Mouse (Mus musculus) testis, adult 2 months (tissue): ENCODE results near the gene Pagr1a. TPM values are rescaled to one million over a fixed set of nuclear protein-coding genes. Genes with fewer than 3 reads are reported as not detected.

Experiments used
- H3K27ac ChIP-seq: fragments of 200-500 bp; 2 replicates; pipeline ENCODE4 v1.5.1; 2012; ENCODE audit warnings: low read depth, low read length; ENCODE audit not compliant: control insufficient read depth, insufficient read depth
- H3K27me3 ChIP-seq: fragments of 200-500 bp; 2 replicates; pipeline ENCODE4 v1.6.1; 2012; ENCODE audit warnings: mild to moderate bottlenecking, low read length, moderate library complexity; ENCODE audit not compliant: control insufficient read depth, insufficient read depth
- H3K36me3 ChIP-seq: fragments of 200-500 bp; 2 replicates; pipeline ENCODE4 v1.6.1; 2012; ENCODE audit warnings: mild to moderate bottlenecking, low read length; ENCODE audit not compliant: control insufficient read depth, insufficient read depth
- H3K4me1 ChIP-seq: fragments of 200-500 bp; 2 replicates; pipeline ENCODE4 v1.6.1; 2012; ENCODE audit warnings: low read length; ENCODE audit not compliant: control insufficient read depth, insufficient read depth
- H3K4me3 ChIP-seq: fragments of 200-500 bp; 2 replicates; pipeline ENCODE4 v1.5.1; 2012; ENCODE audit warnings: low read depth, mild to moderate bottlenecking, low read length, moderate library complexity, mixed read lengths; ENCODE audit not compliant: control insufficient read depth
- CTCF ChIP-seq: fragments of 200-500 bp; IDR thresholded peaks from 2 replicates; pipeline ENCODE4 v1.5.1; 2012; ENCODE audit warnings: low read depth, mild to moderate bottlenecking, inconsistent platforms, low read length, moderate library complexity; ENCODE audit not compliant: control insufficient read depth, insufficient read depth, insufficient replicate concordance
- POLR2A ChIP-seq: fragments of 200-500 bp; IDR thresholded peaks from 2 replicates; pipeline ENCODE4 v1.6.1; 2012; ENCODE audit warnings: low read depth, mild to moderate bottlenecking, inconsistent platforms, low read length, moderate library complexity; ENCODE audit not compliant: control insufficient read depth
- polyA plus RNA-seq: library from polyadenylated mRNA; depleted of rRNA; stranded (reverse); fragments of >200 nt; gene quantifications from 2 replicates; pipeline ENCODE4 v1.2.3, GENCODE M21; 2012; rRNA removed

The Pagr1a gene
- polyA plus RNA-seq, 1 experiment: 1.3 TPM

DNA sequence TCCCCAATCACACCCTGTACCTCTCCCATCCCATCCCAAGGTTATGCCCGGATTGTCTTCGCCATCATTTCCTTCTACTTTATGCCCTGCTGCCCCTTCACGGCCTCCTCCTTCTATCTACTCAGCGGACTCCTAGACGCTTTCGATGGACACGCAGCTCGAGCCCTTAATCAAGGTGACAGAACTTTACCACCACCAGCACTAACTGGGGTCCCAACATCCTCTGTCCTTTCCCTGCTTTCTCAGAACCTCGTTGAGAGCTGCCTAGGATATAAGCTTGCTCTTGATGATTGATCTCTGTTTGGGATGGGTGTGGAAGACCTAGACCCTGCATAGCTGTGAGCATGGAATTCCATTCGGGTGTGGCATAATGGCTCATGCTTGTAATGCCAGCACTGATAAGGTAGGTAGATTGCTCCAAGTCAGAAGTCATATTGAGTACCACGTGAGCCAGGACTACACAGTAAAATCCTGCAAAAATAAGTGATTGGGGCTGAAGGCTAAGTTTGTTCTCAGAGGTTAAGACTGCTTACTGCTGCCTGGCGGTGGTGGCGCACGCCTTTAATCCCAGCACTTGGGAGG, 40.2 kb downstream of the Pagr1a start:
- H3K36me3 ChIP-seq: no peaks in the 10 kb centered on the region
- peaks cover 11% of the 10 kb centered on the region for H3K4me1 ChIP-seq
- no peaks in the 10 kb centered on the region for H3K27me3 ChIP-seq
- TF ChIP-seq POLR2A: no peak
- no peak for TF ChIP-seq CTCF
- H3K27ac ChIP-seq: no peak overlapping the region
- peak overlapping the region; percentile 91 for H3K4me3 ChIP-seq

DNA sequence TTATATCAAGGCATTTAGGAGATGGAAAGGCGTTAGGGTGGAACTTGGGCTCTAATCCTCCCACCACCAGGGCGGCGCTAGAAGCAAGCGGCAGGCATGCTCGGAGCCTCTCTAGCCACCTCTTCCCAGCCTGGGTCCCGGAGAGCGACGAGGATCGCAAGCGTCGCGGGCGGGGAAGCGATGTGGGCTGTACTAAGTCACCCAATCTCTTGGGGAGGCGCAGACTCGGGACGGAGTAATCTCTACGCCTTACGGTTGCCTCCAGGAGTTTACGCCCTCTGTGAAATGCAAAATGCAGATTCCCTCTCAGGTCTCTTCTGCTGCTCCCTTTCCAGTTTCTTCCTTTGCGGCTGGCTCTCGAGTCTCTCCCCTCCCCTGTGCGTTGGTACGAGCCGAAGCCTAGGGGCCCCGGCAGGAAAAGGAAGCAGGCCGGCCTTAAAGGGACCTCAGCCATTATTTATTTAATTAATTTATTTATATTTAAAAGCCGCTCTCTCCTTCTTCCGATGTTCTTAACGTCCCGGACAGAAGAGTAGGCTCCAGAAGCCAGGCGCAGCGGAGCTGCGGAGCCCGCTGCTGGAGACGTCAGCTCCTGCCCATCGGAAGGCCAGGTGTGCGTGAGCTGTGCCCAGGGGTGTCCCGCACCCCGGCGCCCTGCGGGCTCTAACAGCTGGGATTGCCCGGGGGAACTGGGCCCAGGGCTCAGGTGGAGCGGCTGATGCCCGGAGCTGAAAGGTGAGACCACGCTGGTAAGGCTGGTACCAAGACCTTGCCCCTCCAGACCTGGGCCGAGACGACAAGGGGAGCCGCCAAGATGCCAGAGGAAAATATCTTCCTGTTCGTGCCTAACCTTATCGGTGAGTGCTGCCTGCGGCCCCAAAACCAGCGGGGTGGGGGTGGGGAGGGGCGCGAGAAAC, 40.9 kb downstream of the Pagr1a start, which contains the start of gene Cdiptos:
Gene Cdiptos (minus strand): TSS at position 149 of the 917 bp plus-strand sequence.
- peak within 1 kb of the TSS; percentile 91 for H3K4me3 ChIP-seq
- H3K4me1 ChIP-seq: peaks cover 11% of the 10 kb centered on the region
- H3K27ac ChIP-seq: peak within 1 kb of the TSS; percentile 96
- no peaks in the 10 kb centered on the region for H3K27me3 ChIP-seq
- H3K36me3 ChIP-seq: no peaks in the 10 kb centered on the region
- TF ChIP-seq CTCF: peak; percentile 91
- TF ChIP-seq POLR2A: peak; percentile 68

DNA sequence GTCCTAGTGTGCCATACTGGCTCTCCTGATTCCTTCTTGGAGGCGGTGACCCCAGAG, 41.4 kb downstream of the Pagr1a start, which contains the start of gene Cdipt:
Gene Cdipt (plus strand): TSS at position 22 of the 57 bp plus-strand sequence.
- Histone ChIP-seq H3K27ac (peak within 1 kb of the TSS; percentile 96), H3K4me1 (peaks cover 11% of the 10 kb centered on the region), H3K4me3 (peak within 1 kb of the TSS; percentile 91), H3K27me3 (no peaks in the 10 kb centered on the region), H3K36me3 (no peaks in the 10 kb centered on the region)
- TF ChIP-seq POLR2A (no peak), CTCF (no peak)

DNA sequence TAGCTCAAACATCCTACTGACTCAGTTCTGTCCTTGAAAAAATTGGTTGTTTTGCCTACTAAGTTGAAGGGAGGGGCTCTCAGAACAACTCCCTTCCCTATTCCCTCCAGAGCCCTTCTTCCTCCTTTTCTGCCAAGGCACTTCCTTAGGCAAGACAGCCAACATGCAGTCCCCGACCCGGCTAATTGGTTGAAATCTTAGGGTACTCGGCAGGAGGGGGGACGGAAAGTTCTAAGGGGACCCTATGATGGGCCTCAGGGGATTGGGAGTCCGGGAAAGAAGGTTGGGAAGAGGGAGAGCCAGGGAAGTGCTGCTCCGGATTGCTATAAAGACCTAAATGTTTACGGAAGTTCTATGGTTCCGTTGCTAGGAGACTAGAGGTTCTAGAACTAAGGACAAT, 41.7 kb downstream of the Pagr1a start:
- Histone ChIP-seq H3K4me3 (peak overlapping the region; percentile 91), H3K27ac (peak overlapping the region; percentile 96), H3K36me3 (no peaks in the 10 kb centered on the region), H3K27me3 (no peaks in the 10 kb centered on the region), H3K4me1 (peaks cover 11% of the 10 kb centered on the region)
- TF ChIP-seq CTCF (no peak), POLR2A (no peak; the same call in 1 of the 2 replicates)

DNA sequence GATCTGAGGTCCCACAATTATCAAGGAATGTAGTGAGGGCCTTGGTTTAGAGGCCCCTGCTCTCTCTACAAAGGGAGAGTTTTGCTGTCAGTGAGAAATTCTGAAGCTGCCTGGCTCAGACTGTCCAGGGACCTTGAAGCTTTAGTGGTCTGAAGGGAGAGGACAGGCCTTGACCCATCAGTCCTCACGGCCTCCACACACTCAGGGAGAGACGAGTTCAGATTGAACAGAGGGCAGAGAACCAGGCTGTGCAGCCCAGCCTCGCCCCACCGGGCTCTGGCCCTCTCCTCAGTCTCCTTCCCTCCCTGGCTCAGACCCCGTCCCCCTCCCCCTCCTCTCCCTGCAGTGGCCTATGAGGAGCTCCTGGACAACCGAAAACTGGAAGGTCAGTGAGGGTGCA, 49.8 kb downstream of the Pagr1a start:
- H3K27ac ChIP-seq: no peak overlapping the region
- H3K27me3 ChIP-seq: no peaks in the 10 kb centered on the region
- no peaks in the 10 kb centered on the region; the same call in 1 of the 2 replicates for H3K4me1 ChIP-seq
- TF ChIP-seq POLR2A: no peak
- no peak for TF ChIP-seq CTCF
- H3K4me3 ChIP-seq: no peak overlapping the region
- no peaks in the 10 kb centered on the region; the same call in 1 of the 2 replicates for H3K36me3 ChIP-seq

DNA sequence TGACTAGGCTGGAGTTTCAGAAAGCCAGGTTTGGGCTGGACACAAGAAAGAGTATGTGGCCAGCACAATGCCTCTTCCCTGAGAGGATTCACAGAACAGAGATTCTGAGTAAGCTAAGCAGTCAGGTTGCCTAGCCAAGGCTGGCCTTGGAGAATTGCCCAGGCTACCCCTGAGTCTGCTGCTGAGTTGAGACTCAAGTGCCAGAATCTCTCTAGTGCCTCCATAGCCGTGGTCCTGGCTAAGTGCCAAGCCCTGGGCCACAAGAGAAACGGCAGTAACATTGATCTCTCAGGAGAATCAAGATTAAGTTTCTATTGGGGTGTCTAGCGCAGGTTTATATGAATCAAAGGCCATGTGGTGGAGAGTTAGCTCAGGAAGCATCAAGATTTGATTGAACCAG, 51.6 kb downstream of the Pagr1a start:
- no peak overlapping the region for H3K4me3 ChIP-seq
- no peaks in the 10 kb centered on the region; the same call in 1 of the 2 replicates for H3K4me1 ChIP-seq
- TF ChIP-seq CTCF (no peak), POLR2A (no peak)
- H3K27me3 ChIP-seq: no peaks in the 10 kb centered on the region
- peaks cover 2% of the 10 kb centered on the region; the same call in 1 of the 2 replicates for H3K36me3 ChIP-seq
- H3K27ac ChIP-seq: no peak overlapping the region

Other genes with a start within 250 kb of the Pagr1a start
- 74.3 and 92.1 TPM in 2 replicates for gene Ypel3, start 240.4 kb downstream of the Pagr1a start, polyA plus RNA-seq
- 1.1 and 1.2 TPM in 2 replicates for gene Tbx6, start 235.9 kb downstream of the Pagr1a start, polyA plus RNA-seq
- gene Ppp4c, start 224.9 kb downstream of the Pagr1a start, polyA plus RNA-seq: 252 and 262 TPM in 2 replicates
- gene Fam57b, start 219.7 kb downstream of the Pagr1a start, polyA plus RNA-seq: 7.9 and 9.8 TPM in 2 replicates
- 103 and 114 TPM in 2 replicates for gene 4930451I11Rik, start 185.7 kb downstream of the Pagr1a start, polyA plus RNA-seq
- 1.9 and 2.2 TPM in 2 replicates for gene Doc2a, start 169.9 kb downstream of the Pagr1a start, polyA plus RNA-seq
- gene Hirip3, start 155.4 kb downstream of the Pagr1a start, polyA plus RNA-seq: 76.6 and 77.1 TPM in 2 replicates
- 74.1 and 80.9 TPM in 2 replicates for gene Ino80e, start 155.0 kb downstream of the Pagr1a start, polyA plus RNA-seq
- 43.5 and 49.4 TPM in 2 replicates for gene Taok2, start 132.6 kb downstream of the Pagr1a start, polyA plus RNA-seq
- 70.3 and 73.6 TPM in 2 replicates for gene Tmem219, start 94.4 kb downstream of the Pagr1a start, polyA plus RNA-seq
- gene Kctd13, start 88.5 kb downstream of the Pagr1a start, polyA plus RNA-seq: 80.0 and 85.5 TPM in 2 replicates
- 1.4 TPM in 2 replicates for gene Asphd1, start 67.8 kb downstream of the Pagr1a start, polyA plus RNA-seq
- gene Sez6l2, start 66.8 kb downstream of the Pagr1a start, polyA plus RNA-seq: 9.9 and 10.7 TPM in 2 replicates
- 83.3 and 84.9 TPM in 2 replicates for gene Cdipt, start 41.4 kb downstream of the Pagr1a start, polyA plus RNA-seq
- gene Cdiptos, start 41.3 kb downstream of the Pagr1a start, polyA plus RNA-seq: 804 and 822 TPM in 2 replicates
- gene Mvp, start 2.7 kb downstream of the Pagr1a start, polyA plus RNA-seq: 3.0 and 4.0 TPM in 2 replicates
- gene Pagr1b, start 868 bp downstream of the Pagr1a start, polyA plus RNA-seq: 0.90 and 1.2 TPM in 2 replicates
- gene Gm42742, start 3.7 kb upstream of the Pagr1a start, polyA plus RNA-seq: 13.5 and 16.2 TPM in 2 replicates
- gene Prrt2, start 3.9 kb upstream of the Pagr1a start, polyA plus RNA-seq: 2.7 and 3.4 TPM in 2 replicates
- gene Maz, start 9.7 kb upstream of the Pagr1a start, polyA plus RNA-seq: 59.1 and 59.6 TPM in 2 replicates
- 10.2 and 11.2 TPM in 2 replicates for gene Kif22, start 25.1 kb upstream of the Pagr1a start, polyA plus RNA-seq
- gene Zg16, start 70.0 kb upstream of the Pagr1a start, polyA plus RNA-seq: 0.76 and 0.93 TPM in 2 replicates
- 4.6 and 4.9 TPM in 2 replicates for gene AI467606, start 74.0 kb upstream of the Pagr1a start, polyA plus RNA-seq
- gene Qprt, start 104.9 kb upstream of the Pagr1a start, polyA plus RNA-seq: 0.05 and 0.22 TPM in 2 replicates
- gene Spn, start 120.5 kb upstream of the Pagr1a start, polyA plus RNA-seq: 0.09 and 0.10 TPM in 2 replicates
- gene Cd2bp2, start 178.7 kb upstream of the Pagr1a start, polyA plus RNA-seq: 19.6 and 27.8 TPM in 2 replicates
- 5.1 and 6.3 TPM in 2 replicates for gene Tbc1d10b, start 191.1 kb upstream of the Pagr1a start, polyA plus RNA-seq
- 1.3 and 1.4 TPM in 2 replicates for gene Mylpf, start 191.5 kb upstream of the Pagr1a start, polyA plus RNA-seq
- gene Zfp553, start 215.7 kb upstream of the Pagr1a start, polyA plus RNA-seq: 3.4 and 3.7 TPM in 2 replicates
- 2.8 and 3.2 TPM in 2 replicates for gene Sept1, start 215.8 kb upstream of the Pagr1a start, polyA plus RNA-seq
- gene Zfp771, start 226.9 kb upstream of the Pagr1a start, polyA plus RNA-seq: 41.0 and 48.4 TPM in 2 replicates
- 22.2 and 23.7 TPM in 2 replicates for gene Dctpp1, start 243.4 kb upstream of the Pagr1a start, polyA plus RNA-seq